Mouse (Mus musculus) testis, adult 2 months (tissue): ENCODE measurements around the gene Lsmem1.

Experiments used
- CTCF ChIP-seq: fragments of 200-500 bp; IDR thresholded peaks from 2 replicates; pipeline ENCODE4 v1.5.1; 2012; ENCODE audit warnings: low read depth, mild to moderate bottlenecking, inconsistent platforms, low read length, moderate library complexity; ENCODE audit not compliant: control insufficient read depth, insufficient read depth, insufficient replicate concordance
- POLR2A ChIP-seq: fragments of 200-500 bp; IDR thresholded peaks from 2 replicates; pipeline ENCODE4 v1.6.1; 2012; ENCODE audit warnings: low read depth, mild to moderate bottlenecking, inconsistent platforms, low read length, moderate library complexity; ENCODE audit not compliant: control insufficient read depth

- TF ChIP-seq POLR2A (no peak), CTCF (no peak)
Observed at GRCm38 (mm10) chr12:40247384-40247783, 48.1 kb upstream of the Lsmem1 start.
